Mouse (Mus musculus): Measurements from ENCODE around the gene Pcnp.

DNA sequence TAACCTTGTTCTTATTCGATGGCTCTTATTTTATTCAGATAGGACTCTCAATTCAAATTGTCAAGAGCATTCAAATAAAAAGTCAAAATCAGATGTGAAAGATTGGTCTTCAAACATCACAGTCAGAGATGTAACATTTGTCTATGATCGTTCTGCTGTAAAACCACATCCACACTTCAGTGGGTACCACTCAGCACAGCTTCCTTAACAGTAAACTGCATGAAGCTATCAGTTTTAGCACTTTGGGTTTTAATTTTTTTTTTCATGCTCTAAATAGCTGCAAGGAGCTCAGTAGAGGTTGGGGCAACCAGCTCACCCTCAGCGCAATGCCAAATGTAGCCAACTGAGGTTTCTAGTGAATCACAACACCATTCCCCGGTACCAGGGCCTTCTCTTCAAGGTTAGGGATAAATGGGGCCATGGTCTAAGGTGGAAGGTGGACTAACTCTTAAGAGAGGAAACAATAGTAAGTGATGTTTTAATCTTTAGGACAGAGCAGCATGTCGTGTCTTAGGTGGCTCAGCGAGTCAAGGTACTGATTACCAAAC is 39.1 kb upstream of the Pcnp start:
- TF ChIP-seq CTCF (conservative IDR thresholded peaks at IDR 0.05; ENCODE audit: low read length) = no peak
- TF ChIP-seq NANOG (IDR thresholded peaks at IDR 0.05; ENCODE audit: borderline replicate concordance, low read length) = no peak
- no peak for TF ChIP-seq POU5F1 (IDR thresholded peaks at IDR 0.05; ENCODE audit: borderline replicate concordance, low read length)

Measured in E14TG2a.4 (cell line).